Mouse (Mus musculus) small intestine, adult 2 months (tissue): Measurements from ENCODE around the gene Tmem56. TPM values are rescaled to one million over a fixed set of nuclear protein-coding genes. Genes with fewer than 3 reads are reported as not detected.

ENCODE experiments used
- H3K27ac ChIP-seq: fragments of 200-500 bp; 2 replicates; pipeline ENCODE4 v1.5.1; 2012; ENCODE audit warnings: low read depth, low read length, control low read depth, inconsistent platforms; ENCODE audit not compliant: insufficient read depth
- H3K27me3 ChIP-seq: fragments of 200-500 bp; 2 replicates; pipeline ENCODE4 v1.6.1; 2012; ENCODE audit warnings: mild to moderate bottlenecking, moderate library complexity, low read length, inconsistent platforms; ENCODE audit not compliant: control insufficient read depth, insufficient read depth
- H3K36me3 ChIP-seq: fragments of 200-500 bp; 2 replicates; pipeline ENCODE4 v1.6.1; 2012; ENCODE audit warnings: mild to moderate bottlenecking, low read length, control low read depth, inconsistent platforms; ENCODE audit not compliant: control insufficient read depth, insufficient read depth
- H3K4me1 ChIP-seq: fragments of 200-500 bp; 2 replicates; pipeline ENCODE4 v1.6.1; 2012; ENCODE audit warnings: low read length, inconsistent platforms, mixed read lengths; ENCODE audit not compliant: control insufficient read depth, insufficient read depth, insufficient read length
- H3K4me3 ChIP-seq: fragments of 200-500 bp; 2 replicates; pipeline ENCODE4 v1.5.1; 2012; ENCODE audit warnings: low read depth, mild to moderate bottlenecking, control low read depth, inconsistent platforms, low read length, moderate library complexity
- CTCF ChIP-seq: fragments of 200-500 bp; IDR thresholded peaks from 2 replicates; pipeline ENCODE4 v1.5.1; 2012; ENCODE audit warnings: low read depth, mild to moderate bottlenecking, control low read depth, inconsistent platforms, low read length, moderate library complexity, mixed read lengths; ENCODE audit not compliant: insufficient replicate concordance, insufficient read length; ENCODE audit errors: extremely low read depth
- POLR2A ChIP-seq: fragments of 200-500 bp; IDR thresholded peaks from 2 replicates; pipeline ENCODE4 v1.6.1; 2012; ENCODE audit warnings: low read depth, mild to moderate bottlenecking, control low read depth, inconsistent platforms, low read length, moderate library complexity
- WGBS: fragments of 180-500 bp; shearing (Covaris S2); methylation state at CpG from one replicate; pipeline ENCODE4 v1.1.7; 2018; 5-methylcytosine and 5-hydroxymethylcytosine counted together
- polyA plus RNA-seq: library from polyadenylated mRNA; depleted of rRNA; stranded (reverse); fragments of >200 nt; gene quantifications from 2 replicates; pipeline ENCODE4 v1.2.3, GENCODE M21; 2012; rRNA removed

The Tmem56 gene
- polyA plus RNA-seq, 1 experiment: 0.75 TPM

- H3K27ac ChIP-seq: no peak overlapping the region
- WGBS: 45% methylated on average over 4 of the region's 4 CpGs
- H3K36me3 ChIP-seq: no peaks in the 10 kb centered on the region
Observed at GRCm38 (mm10) chr3:121160424-121160823, 122.5 kb downstream of the Tmem56 start.

GRCm38 (mm10) chr3:121159566-121159965, 123.3 kb downstream of the Tmem56 start:
- H3K27ac ChIP-seq: no peak overlapping the region
- no peak overlapping the region for H3K4me3 ChIP-seq
- 82% methylated on average over 10 of the region's 10 CpGs for WGBS
- no peaks in the 10 kb centered on the region for H3K4me1 ChIP-seq
- no peaks in the 10 kb centered on the region for H3K27me3 ChIP-seq
- no peak for TF ChIP-seq CTCF
- no peak for TF ChIP-seq POLR2A
- H3K36me3 ChIP-seq: no peaks in the 10 kb centered on the region

More at GRCm38 (mm10) chr3:121160424-121160823, 122.5 kb downstream of the Tmem56 start:
- no peaks in the 10 kb centered on the region for H3K27me3 ChIP-seq
- no peak overlapping the region for H3K4me3 ChIP-seq
- no peaks in the 10 kb centered on the region for H3K4me1 ChIP-seq
- TF ChIP-seq POLR2A (no peak), CTCF (no peak)

- H3K27me3 ChIP-seq: no peaks in the 10 kb centered on the region
- no peaks in the 10 kb centered on the region for H3K36me3 ChIP-seq
- no peak overlapping the region for H3K4me3 ChIP-seq
- no peak overlapping the region for H3K27ac ChIP-seq
- H3K4me1 ChIP-seq: no peaks in the 10 kb centered on the region
- WGBS: 94% methylated on average over 16 of the region's 16 CpGs
- TF ChIP-seq CTCF: no peak
- no peak for TF ChIP-seq POLR2A
Observed at GRCm38 (mm10) chr3:121158901-121159351, 124.0 kb downstream of the Tmem56 start.

- no peak overlapping the region for H3K27ac ChIP-seq
- no peaks in the 10 kb centered on the region for H3K36me3 ChIP-seq
- TF ChIP-seq POLR2A: no peak
- TF ChIP-seq CTCF: no peak
- no peaks in the 10 kb centered on the region for H3K27me3 ChIP-seq
- H3K4me3 ChIP-seq: no peak overlapping the region
- 92% methylated on average over 10 of the region's 10 CpGs for WGBS
- no peaks in the 10 kb centered on the region for H3K4me1 ChIP-seq
Observed at GRCm38 (mm10) chr3:121157546-121158330, 125.2 kb downstream of the Tmem56 start.

- H3K36me3 ChIP-seq: no peaks in the 10 kb centered on the region
- no peak overlapping the region for H3K4me3 ChIP-seq
- no peak for TF ChIP-seq CTCF
- TF ChIP-seq POLR2A: no peak
- WGBS: 87% methylated on average over 11 of the region's 11 CpGs
- no peaks in the 10 kb centered on the region for H3K27me3 ChIP-seq
- H3K4me1 ChIP-seq: no peaks in the 10 kb centered on the region
- H3K27ac ChIP-seq: no peak overlapping the region
Observed at GRCm38 (mm10) chr3:121156451-121157186, 126.3 kb downstream of the Tmem56 start.

GRCm38 (mm10) chr3:121156043-121156442, 126.9 kb downstream of the Tmem56 start:
- 77% methylated on average over 7 of the region's 7 CpGs for WGBS
- H3K27ac ChIP-seq: no peak overlapping the region
- no peaks in the 10 kb centered on the region for H3K4me1 ChIP-seq
- no peak overlapping the region for H3K4me3 ChIP-seq
- H3K27me3 ChIP-seq: no peaks in the 10 kb centered on the region
- no peak for TF ChIP-seq CTCF
- TF ChIP-seq POLR2A: no peak
- no peaks in the 10 kb centered on the region for H3K36me3 ChIP-seq

Other genes with a start within 250 kb of the Tmem56 start
- gene Rwdd3, start 111.4 kb downstream of the Tmem56 start, polyA plus RNA-seq: 0.24 and 0.56 TPM in 2 replicates
- gene Alg14, start 8.7 kb upstream of the Tmem56 start, polyA plus RNA-seq: 5.1 and 6.4 TPM in 2 replicates
- 52.8 and 67.8 TPM in 2 replicates for gene Cnn3, start 143.4 kb upstream of the Tmem56 start, polyA plus RNA-seq
- gene Slc44a3, start 249.3 kb upstream of the Tmem56 start, polyA plus RNA-seq: 4.6 and 5.9 TPM in 2 replicates